Mouse (Mus musculus): ENCODE measurements around the gene Ncapg.
"Not testable (repeated sequence)": the region's sequence is repeated elsewhere in the genome, so short reads cannot be mapped to it uniquely, and the experiment has no call there.

Ncapg gene

DNA sequence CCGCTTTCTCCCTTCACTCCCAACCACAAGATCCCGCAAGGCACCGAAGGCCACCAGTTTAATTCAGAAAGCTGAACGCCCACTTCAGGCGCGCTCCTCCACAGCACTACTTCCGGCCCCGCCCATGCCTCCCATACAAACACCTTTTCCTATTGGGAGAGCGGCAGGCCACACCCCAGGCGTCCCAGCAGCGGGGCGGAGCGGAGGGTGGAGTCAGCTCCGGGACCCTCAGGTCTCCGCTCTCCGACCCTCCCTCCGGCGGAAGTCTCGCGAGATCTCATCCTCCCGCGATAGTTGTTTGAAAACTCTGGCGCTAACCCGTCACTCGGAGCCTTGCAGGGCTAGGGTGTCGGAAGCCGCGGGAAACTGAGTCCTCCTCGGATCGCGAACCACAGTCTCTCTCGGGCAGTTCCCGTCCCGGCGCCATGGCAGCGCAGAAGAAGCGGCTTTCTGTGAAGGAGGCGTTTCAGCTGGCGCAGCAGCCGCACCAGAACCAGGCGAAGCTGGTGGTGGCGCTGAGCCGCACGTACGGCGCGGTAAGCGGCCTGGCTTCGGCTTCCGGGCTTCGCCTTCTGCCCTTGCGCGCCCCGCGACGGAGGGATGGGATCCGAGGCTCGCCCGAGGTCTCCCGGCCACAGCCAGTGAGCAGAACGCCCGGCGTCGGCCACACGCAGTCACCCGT lies at the start of gene Ncapg:
Ncapg (plus strand) TSS at position 322 of the 682 bp plus-strand sequence.
- DNase-seq = peak; percentile 100

DNA sequence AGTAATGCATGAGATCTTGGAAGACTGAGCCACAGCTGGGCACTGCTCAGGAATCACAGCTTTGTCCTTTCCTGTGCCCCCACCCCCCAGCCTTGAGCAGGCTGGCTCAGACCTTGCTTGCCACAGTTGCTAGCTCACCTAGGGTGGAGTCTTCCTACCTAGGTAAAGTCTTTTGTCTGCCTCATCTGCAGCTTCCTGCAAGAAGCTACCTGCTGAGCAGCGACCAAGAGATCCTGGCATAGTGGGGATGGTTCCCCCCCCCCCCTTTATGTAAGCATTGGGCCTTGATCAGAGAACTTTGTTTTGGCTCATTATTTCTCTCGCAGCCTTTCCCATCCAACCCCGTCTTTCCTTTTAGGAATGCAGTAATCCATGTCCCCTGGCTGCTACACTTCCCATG lies 48.2 kb upstream of the Ncapg start:
- DNase-seq = no peak

DNA sequence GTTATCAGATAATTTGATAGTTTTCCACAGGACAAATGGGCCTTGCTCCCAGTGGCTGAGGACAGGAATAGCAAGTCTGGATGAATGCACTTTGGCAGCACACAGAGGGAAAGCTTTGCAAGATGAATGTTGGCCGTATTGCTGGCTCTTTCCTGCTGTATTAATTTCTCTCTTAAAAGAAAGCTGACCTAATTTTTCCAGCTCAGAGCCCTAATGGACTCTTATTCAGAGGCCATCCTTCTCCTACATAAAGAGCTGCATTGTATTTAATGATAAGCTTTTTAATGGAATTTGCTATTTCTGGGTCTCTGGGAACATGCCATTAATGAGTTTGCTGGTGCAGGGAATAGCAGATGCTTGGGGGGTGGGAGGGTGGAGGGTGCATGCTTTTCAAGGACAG lies 41.9 kb upstream of the Ncapg start:
- no peak for DNase-seq

DNA sequence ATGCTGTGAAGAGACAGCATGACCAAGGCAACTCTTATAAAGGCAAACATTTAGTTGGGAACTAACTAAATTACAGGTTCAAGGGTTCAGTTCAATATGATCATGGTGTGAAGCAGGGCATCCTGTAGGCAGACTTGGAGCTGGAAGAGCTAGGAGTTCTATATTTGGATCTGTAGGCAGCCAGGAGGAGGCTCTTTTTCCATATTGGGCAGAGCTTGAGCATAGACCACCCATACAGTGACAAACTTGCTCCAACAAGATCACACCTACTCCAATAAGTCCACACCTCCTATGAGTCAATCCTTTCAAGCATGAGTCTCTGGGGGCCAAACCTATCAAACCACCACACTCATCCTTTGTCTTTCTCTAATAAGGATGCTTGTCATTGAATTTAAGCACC lies 40.2 kb upstream of the Ncapg start:
- DNase-seq = no peak

DNA sequence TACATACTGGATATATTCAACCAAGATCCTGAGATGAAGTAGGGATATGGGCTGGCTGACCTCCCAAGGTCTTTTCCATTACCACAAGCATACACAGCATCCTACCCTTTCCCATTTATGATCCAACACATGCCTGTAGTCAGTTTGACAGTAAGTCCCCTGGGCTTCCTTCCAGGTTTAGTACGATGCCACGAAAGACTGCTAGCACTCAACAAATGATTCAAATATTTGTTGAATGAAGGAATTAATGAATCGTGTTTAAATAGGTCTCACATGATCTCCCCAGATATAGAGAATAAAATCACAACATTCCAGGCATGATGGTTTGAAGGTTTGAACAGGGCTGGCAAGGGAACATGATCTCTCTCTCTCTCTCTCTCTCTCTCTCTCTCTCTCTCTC lies 31.3 kb upstream of the Ncapg start:
- DNase-seq = no peak

DNA sequence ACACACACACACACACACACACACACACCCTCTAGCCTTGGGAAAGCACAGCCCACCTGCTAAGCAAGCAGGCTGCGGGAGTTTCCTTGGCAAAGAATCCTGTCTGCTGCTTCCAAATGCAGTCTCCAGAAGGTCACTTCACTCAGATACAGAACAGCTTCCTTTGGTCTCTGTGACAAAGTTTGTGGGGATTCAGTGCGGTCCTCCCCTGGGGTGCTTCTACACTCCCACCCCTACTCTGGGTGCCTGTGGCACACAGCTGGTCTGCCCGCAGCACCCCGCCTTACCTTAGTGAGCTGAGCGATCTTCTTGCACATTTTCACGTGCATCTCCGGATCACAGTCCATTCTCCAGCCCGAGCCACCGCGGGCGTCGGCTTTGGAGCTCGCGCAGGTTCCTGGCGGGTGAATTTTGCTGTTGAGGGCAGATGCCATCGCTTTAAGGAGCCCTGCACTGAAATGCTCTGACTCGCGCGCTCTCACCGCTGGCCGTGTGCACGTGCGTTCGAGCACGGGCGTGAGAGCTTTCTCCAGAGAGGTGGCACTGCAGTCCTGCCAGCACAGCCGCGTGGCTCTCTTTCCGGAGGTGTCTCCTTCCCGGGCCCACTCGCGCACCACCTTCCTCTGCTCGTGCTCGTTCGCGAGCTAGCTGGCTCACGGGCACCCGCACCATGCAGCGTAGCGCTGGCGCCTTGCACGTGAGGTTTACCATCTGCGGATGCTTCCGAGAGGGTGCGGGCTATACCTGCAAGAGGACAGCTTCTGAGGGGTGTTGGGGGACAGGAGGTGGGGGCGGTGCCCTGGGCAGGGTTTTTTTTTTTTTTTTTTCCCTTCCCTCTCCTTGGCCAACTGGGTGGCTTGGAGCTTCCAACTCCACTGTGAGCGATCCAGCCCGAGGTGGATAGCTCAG lies 30.7 kb upstream of the Ncapg start, which contains the start of gene Fam184b:
Fam184b (minus strand) TSS at position 809 of the 909 bp plus-strand sequence.
- peak; percentile 59 to 69 for DNase-seq

DNA sequence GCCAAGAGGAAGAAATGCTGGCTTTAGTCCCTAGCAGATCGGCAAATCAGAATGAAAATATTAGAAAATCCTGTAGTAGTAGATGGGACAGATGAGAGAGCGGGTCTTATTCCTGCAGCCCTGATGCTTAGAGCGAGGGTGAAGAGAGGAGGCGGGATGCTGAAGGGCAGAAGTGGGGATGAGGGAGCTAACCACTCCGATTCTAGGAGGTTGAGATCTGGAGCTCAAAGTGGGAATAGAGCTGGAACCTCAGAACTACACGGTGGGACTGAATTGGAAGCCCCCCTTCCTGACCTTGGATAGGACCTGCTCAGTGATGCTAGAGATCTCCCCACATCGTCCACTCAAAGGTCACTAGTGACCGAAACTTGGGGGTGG lies 30.0 kb upstream of the Ncapg start:
- peak in 1 of 2 experiments; percentile 4 for DNase-seq

DNA sequence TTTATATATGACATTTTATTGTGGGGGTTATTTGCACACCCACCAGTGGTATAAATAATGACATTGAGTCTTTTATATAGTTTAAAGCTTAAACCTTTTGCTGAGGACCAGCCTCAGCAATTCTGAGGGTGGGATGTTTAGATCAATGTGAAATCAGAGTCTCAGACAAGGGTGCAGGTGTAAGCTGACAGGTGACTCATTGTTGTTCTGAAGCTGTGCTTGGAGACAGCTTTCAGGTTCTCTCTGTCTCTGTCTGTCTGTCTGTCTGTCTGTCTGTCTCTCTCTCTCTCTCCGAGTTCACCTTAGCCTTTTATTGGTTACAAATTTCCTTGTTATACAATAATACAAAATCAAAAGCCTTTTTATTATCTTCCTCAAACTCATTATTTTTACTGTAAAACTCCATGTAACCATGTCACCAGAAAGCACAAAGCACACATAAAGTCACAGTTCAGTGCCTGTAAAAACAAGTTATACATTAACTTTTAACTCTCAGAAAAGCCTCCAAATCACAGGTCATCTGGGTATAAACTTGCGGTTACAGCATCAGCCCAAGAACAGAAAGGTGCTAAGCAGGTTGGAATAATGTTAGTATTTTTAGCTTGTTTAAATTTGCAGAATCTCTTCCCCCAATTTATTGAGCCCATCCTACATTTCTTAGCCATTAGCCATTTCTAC lies 18.6 kb upstream of the Ncapg start:
- DNase-seq = no peak

DNA sequence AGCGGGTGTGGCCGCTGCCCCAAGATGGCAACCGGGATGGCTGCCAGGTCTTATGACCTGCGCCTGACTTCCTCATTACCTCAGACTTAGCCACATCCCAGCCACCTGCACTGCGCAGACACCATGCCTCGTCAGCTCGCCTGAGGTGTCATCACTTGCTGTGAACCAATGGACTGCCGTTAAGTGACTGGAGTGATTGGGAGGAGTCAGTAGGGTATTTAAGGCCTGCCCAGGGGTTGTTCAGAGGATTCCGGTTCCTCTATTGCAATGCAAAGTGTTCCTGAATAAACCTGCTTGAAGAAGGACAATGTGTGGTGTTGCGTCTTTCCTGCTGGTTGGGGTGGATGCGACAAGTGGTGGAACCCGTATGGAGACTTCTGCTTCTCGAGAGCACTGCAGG lies 11.3 kb upstream of the Ncapg start:
- not testable (repeated sequence) for DNase-seq

DNA sequence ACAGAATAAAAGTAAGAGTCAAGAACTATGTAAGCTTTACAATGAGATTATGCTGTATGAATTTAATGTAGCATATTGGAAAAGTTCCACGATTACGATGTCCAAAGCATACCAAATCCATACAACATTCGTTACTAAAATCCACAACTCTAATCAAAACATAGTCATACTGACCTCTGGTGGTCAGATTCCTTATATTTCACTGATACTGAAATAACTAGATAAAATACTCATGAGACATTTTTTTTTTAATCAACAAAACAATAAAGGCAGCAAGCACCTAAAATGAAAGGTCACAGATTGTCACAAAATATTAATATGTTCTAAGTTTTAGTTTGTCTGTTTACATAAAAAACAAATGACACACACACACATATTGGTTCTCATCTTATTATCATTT lies 1.4 kb upstream of the Ncapg start:
- no peak for DNase-seq

DNA sequence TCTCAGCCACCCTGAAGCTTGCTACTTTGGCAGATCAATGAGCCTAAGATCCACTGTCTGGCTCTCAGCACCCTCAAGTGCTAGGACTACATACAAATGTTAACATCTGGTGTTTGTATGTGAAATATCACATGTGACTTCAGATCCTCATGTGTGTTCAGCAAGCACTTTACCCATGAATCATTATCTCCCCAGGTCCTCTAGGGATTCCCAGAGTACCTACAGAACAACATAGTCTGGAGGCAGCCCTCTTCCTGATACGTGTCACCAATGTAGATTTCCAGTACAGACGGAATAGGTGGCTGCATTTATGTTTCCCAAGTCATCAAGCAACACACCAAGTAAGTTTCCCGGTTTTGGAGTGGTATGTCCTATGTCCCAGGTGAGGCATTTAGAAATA lies 888 bp upstream of the Ncapg start:
- DNase-seq = no peak

DNA sequence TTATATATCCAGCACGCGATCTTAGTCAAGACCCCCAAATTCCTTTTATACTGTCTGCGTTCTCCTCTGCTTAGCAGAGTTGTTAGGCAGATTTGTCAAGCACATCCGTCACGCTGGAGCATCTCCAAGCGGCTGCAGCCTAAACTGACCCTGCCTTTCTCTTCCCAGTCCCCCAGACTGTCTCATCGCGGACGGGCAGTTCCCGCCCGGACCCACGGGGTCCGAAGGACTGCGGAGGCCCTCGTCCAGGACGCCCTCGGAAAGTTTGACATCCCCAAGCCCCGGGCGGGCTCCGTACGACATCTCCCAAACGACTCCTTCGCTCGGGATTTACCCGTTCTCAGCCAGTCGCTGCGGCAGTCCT lies 503 bp upstream of the Ncapg start:
- no peak for DNase-seq

DNA sequence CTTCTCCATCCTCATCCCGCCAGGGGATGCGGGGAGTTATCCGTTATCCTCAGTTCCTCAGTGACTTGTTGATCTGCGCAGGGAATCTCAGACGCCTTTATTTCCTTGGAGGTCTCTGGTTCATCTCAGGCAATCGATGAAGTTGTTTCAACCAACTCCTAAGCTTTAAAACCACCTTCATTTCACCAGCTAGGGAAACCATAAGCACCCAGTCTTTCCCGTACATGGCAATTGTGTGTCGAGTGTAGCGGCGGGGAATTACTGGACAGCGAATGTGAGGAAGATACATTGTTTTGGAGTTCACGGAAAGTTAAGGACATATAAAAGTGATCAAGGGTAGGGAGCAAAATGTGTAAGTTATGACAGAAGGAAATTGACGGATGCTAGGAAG lies 556 bp downstream of the Ncapg start:
- DNase-seq = no peak

DNA sequence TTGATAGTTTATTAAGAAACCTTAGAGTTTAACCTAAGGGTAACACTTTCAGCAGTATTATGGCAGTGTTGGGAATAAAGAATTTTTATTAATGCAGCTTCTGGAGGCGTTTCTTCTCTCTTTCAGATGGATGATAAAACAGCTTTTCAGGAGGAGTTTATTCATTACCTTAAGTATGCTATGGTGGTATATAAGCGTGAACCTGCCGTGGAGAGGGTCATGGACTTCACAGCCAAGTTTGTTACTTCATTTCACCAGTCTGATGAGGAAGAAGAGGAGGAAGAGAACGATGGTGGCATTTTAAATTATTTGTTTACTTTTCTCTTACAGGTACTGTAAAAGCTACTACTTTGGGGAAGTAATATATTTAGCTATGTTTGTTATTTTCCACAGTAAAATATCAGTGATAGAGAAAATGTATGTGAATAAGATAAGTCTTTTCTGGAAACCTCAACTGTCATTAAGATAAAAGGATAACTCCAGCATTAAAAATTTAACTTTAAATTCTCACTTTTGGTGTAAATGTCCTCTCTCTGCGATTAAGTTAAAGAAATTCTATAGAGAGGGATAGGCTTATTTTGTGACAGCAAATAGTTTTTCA lies 1.3 kb downstream of the Ncapg start:
- no peak for DNase-seq

DNA sequence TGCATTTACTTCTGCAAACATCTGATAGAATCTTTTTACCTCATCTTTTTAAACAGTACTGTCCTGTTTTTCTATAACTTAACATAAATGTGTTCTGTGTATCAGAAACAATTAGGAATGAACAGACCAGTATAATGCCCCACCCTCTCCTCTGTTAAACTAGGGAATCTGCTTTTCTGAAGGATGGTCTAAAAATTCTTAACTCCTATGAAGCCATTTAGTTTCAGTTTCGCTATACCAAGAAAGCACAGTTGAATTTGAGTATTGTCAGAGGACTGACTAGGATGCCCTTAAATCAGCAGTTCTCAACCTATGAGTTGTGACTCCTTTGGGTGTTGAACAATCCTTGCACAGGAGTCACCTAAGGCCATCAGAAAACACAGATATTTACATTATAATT lies 5.3 kb downstream of the Ncapg start:
- no peak for DNase-seq

DNA sequence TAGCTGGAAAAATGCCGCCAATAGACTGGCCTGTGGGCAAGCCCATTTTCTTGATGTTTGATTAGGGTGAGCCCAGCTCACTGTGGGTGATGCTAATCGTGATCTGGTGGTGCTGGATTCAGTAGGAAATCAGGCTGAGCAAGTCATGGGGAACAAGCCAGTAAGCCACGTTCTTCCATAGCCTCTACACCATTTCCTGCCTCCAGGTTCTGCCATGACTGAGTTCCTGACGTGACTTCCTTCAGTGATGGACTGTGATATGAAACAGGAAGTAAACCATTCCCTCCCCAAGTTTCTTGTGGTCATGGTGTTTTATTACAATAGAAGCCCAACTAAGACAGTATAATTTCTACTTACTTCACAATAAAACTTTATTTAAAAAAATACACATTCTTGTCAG lies 7.9 kb downstream of the Ncapg start:
- DNase-seq = no peak

DNA sequence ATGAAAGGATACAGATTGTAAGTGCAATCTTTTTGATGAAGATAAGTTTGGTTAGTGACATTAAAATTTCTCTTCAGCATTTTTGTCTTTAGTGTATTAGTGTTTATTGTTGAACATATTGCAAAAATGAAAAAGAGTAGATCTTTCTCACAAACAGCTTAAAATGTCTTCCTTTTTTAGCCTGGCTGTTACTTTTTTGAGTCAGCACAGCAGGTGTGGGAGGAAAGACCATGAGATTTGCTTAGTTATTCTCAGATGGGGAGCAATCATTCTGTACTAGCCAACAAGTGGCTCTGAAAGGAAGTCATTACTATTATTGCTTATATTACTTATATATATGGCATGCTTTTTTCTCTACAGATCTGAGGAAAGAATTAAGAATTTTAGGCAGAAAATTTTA lies 10.2 kb downstream of the Ncapg start:
- no peak for DNase-seq

DNA sequence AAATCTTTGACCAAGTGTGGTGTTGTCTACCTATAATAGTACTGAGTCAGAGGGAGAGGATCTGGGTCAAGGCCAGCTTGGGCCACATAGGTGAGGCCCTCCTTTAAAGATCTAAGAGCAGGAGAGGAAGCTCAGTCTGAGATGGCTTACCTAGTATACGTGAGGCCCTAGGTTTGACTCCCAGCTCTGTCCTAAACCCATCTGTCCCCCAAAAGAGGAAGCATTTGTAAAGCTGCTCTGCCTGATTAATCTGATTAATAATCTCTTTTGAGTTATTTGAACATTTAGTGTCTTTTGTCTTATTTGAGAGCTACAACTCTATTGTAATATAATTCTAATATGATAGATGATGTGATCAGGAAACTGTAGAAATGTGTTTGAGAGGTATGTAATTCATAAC lies 13.7 kb downstream of the Ncapg start:
- no peak for DNase-seq

DNA sequence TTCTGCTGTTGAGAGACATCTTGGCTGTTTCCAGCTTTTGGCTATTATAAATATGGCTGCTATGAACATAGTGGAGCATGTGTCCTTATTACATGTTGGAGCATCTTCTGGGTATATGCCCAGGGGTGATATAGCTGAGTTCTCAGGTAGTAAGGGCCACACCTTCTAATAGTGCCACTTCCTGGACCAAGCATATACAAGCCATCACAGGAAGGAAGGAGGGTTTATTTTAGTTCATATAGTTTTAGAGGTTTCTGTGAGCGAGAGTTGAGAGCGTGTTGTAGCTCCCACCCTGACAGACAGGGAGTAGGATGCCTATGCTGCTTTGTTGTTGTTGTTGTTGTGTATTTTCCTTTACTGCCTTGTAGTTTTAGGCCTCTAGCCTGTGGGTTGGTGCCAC lies 15.5 kb downstream of the Ncapg start:
- no peak for DNase-seq

DNA sequence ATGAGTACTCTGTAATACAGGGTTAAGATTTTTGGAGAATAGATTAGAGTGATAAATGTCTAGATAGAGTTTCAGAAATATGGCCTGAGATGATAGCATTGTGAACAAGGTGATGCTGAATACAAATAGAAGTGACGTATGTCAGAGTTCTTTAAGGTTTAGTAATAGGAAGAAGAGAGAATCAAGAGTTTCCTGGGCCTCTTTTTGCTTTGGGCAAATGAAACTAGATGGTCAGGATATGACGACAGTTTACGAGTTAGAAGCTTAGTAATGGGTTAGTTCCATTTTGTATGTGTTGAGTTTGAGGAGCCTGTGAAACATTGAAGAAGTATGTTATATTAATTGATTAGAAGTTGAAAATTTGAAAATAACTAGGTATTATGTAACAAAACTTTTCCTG lies 16.5 kb downstream of the Ncapg start:
- DNase-seq = no peak

DNA sequence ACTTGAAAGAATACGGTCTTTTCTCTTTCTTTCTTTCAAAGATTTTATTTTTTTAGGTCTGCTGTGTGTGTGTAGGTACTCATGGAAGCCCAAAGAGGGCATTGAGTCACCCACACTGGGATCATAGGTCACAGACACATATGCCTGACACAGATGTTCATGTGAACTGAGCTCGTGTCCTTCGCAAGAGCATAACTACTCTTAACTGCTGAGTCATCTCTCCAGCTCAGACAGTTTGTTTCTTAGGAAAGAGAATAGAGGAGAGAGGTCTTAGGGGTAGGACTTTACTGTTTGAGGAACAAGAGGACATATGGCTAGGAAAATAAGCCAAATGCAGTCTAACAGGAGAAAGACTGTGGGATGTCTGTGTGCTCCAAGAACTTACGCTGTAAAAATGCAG lies 19.4 kb downstream of the Ncapg start:
- no peak for DNase-seq

DNA sequence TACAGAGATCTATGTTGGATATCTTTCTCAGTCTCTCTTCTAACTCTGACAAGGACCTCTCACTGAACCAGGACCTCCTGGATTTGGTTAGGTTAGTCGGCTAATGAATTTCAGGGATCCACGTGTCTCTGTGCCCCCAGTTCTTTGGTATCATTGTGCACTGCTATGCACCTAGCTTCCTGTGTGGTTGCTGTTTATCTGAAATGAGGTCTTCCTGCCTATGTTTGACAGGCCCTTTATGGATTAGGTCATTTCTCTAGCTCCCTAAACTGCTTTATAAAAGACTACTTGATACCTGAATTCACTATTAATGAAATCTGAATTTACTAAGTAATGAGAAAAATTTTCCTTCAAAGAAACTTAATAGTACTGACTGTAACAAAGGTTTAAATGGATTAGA lies 21.1 kb downstream of the Ncapg start:
- no peak for DNase-seq

DNA sequence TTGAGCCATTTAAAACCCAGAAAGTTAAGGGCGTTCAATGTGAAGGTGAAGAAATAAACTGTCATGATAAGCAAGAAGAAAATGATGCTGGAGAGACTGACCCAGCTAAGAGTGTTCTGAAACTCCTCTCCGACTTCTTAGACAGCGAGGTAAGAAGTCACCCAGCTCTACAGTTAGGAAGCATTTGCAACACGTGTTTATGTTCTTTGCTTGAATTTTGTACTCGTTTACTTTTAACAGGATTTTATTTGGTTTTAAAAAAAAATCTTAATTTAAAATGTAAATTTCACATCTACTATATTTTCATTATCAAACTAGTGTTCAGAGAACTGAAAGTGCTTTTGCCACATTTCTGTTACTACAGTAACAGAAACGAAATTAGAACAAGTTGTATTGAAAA lies 22.0 kb downstream of the Ncapg start:
- DNase-seq = no peak

DNA sequence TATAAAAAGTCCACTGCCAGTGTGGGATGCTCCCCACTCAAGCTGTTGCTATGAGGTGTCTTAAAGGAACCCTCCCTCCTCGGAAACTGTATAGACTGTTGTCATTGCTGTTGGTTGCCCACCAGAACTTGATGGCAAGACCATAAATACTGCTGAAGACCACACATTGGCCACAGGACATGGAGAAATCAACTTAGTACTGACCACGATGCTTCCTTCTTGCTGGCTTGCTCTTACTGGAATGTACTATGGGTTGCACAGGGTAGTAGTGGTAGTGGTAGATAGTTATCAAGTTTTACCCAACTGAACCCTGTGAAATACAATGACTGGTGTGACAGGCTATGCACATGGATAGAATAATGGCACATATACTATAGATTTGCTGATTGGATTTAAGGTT lies 37.1 kb downstream of the Ncapg start:
- DNase-seq = no peak
